Mouse (Mus musculus): ENCODE measurements around the gene Mcrs1. TPM values are rescaled to one million over a fixed set of nuclear protein-coding genes. Genes with fewer than 3 reads are reported as not detected.
"Not testable (repeated sequence)": the region's sequence is repeated elsewhere in the genome, so short reads cannot be mapped to it uniquely, and the experiment has no call there.

The Mcrs1 gene
- polyA plus RNA-seq, 1 experiment: 84.9 TPM

GRCm38 (mm10) chr15:99259167-99259729, 7.5 kb upstream of the Mcrs1 start:
- Histone ChIP-seq H3K27ac (ENCODE audit: insufficient read depth, low read length) (no peak overlapping the region), H3K4me1 (ENCODE audit: control insufficient read depth, insufficient read depth, low read length) (no peaks in the 10 kb centered on the region), H3K27me3 (ENCODE audit: control insufficient read depth, insufficient read depth, low read length) (no peaks in the 10 kb centered on the region), H3K4me3 (replicated peaks; ENCODE audit: insufficient read depth, low read depth, low read length) (peak overlapping the region; percentile 26)
- TF ChIP-seq POLR2A (IDR thresholded peaks at IDR 0.05; ENCODE audit: borderline replicate concordance, insufficient read depth, low read length) (no peak), CTCF (IDR thresholded peaks at IDR 0.05; ENCODE audit: borderline replicate concordance, insufficient read depth, low read depth, low read length) (no peak)
- DNase-seq: no peak
- 68% methylated on average over 8 of the region's 8 CpGs for WGBS

DNA sequence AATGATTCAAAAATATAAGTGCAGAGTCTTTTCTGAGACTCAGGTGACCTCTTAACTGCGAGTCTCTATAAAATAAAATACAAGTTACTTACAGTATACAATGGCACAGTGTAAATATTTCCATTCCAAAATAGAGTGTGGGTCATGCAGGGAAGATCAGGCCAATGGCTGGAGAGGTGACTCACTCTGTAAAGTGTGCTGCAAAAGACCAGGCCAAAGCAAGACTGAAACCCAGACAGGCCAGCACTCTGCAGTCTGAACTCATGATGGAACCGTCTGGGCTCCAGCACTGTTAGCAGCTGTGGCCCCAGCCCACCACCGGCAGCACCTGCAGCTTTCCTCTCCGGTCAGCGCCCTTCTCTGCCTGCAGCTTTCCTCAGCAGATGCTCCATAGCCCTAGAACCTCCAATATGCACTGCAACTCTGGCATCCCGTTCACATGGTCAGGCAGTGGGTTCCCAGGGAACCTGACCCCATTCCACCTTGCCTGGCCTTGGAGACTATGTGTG, 3.5 kb upstream of the Mcrs1 start:
- H3K4me1 ChIP-seq (ENCODE audit: control insufficient read depth, insufficient read depth, low read length): no peaks in the 10 kb centered on the region; the same call in 1 of the 2 replicates
- DNase-seq: no peak
- H3K4me3 ChIP-seq (replicated peaks; ENCODE audit: insufficient read depth, low read depth, low read length): no peak overlapping the region
- no peaks in the 10 kb centered on the region for H3K27me3 ChIP-seq (ENCODE audit: control insufficient read depth, insufficient read depth, low read length)
- TF ChIP-seq CTCF (IDR thresholded peaks at IDR 0.05; ENCODE audit: borderline replicate concordance, insufficient read depth, low read depth, low read length) (no peak), POLR2A (IDR thresholded peaks at IDR 0.05; ENCODE audit: borderline replicate concordance, insufficient read depth, low read length) (no peak)
- WGBS: 82% methylated on average over 6 of the region's 6 CpGs
- no peak overlapping the region for H3K27ac ChIP-seq (ENCODE audit: insufficient read depth, low read length)

GRCm38 (mm10) chr15:99254477-99255005, 2.8 kb upstream of the Mcrs1 start:
- H3K27ac ChIP-seq (ENCODE audit: insufficient read depth, low read length): no peak overlapping the region
- DNase-seq: no peak
- TF ChIP-seq POLR2A (IDR thresholded peaks at IDR 0.05; ENCODE audit: borderline replicate concordance, insufficient read depth, low read length) (no peak), CTCF (IDR thresholded peaks at IDR 0.05; ENCODE audit: borderline replicate concordance, insufficient read depth, low read depth, low read length) (no peak)
- H3K4me3 ChIP-seq (replicated peaks; ENCODE audit: insufficient read depth, low read depth, low read length): no peak overlapping the region
- H3K27me3 ChIP-seq (ENCODE audit: control insufficient read depth, insufficient read depth, low read length): no peaks in the 10 kb centered on the region
- peaks cover 6% of the 10 kb centered on the region; the same call in 1 of the 2 replicates for H3K4me1 ChIP-seq (ENCODE audit: control insufficient read depth, insufficient read depth, low read length)
- WGBS: 77% methylated on average over 2 of the region's 2 CpGs

- TF ChIP-seq CTCF (IDR thresholded peaks at IDR 0.05; ENCODE audit: borderline replicate concordance, insufficient read depth, low read depth, low read length) (no peak), POLR2A (IDR thresholded peaks at IDR 0.05; ENCODE audit: borderline replicate concordance, insufficient read depth, low read length) (no peak)
These were observed 2.0 kb upstream of the Mcrs1 start for GRCm38 (mm10) chr15:99253772-99254171.

GRCm38 (mm10) chr15:99253175-99253479, 1.4 kb upstream of the Mcrs1 start:
- not testable (repeated sequence) for H3K27me3 ChIP-seq (ENCODE audit: control insufficient read depth, insufficient read depth, low read length); H3K27ac ChIP-seq (ENCODE audit: insufficient read depth, low read length); DNase-seq; H3K4me3 ChIP-seq (replicated peaks; ENCODE audit: insufficient read depth, low read depth, low read length)
- peaks cover 13% of the 10 kb centered on the region for H3K4me1 ChIP-seq (ENCODE audit: control insufficient read depth, insufficient read depth, low read length)
- 44% methylated on average over 2 of the region's 2 CpGs for WGBS

More at GRCm38 (mm10) chr15:99253772-99254171, 2.0 kb upstream of the Mcrs1 start:
- no peak for DNase-seq
- H3K4me3 ChIP-seq (replicated peaks; ENCODE audit: insufficient read depth, low read depth, low read length): no peak overlapping the region
- no peak overlapping the region for H3K27ac ChIP-seq (ENCODE audit: insufficient read depth, low read length)
- WGBS: 95% methylated on average over 6 of the region's 6 CpGs
- peaks cover 9% of the 10 kb centered on the region for H3K4me1 ChIP-seq (ENCODE audit: control insufficient read depth, insufficient read depth, low read length)
- no peaks in the 10 kb centered on the region for H3K27me3 ChIP-seq (ENCODE audit: control insufficient read depth, insufficient read depth, low read length)

DNA sequence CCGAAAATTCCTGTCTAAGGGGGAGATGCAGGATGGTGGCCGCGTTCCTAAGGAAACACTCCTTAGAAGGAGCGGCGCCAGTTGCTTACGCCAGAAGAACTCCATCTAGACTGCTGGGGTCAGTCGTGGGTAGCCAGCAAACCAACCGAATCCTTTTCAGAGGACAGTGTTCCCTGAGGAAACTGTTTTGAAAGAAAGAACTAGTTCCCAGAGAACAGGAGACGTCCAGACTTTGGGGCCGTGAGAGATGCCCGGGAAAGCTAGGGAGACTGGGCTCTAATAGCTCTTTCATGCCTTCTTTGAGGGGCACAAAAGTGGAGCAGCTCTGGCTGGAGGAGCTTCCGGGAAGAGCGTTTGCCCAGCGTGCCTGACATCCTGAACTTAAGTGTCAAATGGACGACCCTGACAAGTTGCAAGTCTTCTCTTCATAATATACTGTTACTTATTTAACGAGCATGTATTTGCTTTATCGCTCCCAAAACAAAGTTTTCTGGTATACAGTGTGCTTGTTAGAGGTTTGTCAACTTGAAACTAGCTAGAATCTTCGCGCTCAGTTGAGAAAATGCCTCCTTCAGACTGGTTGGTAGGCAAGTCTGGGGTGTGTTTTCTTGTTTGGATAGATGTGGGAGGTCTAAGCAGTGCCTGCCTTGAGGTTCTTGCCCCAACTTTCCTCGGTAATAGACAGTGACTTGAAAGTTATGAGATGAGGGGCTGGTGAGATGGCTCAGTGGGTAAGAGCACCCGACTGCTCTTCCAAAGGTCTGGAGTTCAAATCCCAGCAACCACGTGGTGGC, 817 bp upstream of the Mcrs1 start:
- H3K27me3 ChIP-seq (ENCODE audit: control insufficient read depth, insufficient read depth, low read length): no peaks in the 10 kb centered on the region
- no peak for TF ChIP-seq CTCF (IDR thresholded peaks at IDR 0.05; ENCODE audit: borderline replicate concordance, insufficient read depth, low read depth, low read length)
- no peak for TF ChIP-seq POLR2A (IDR thresholded peaks at IDR 0.05; ENCODE audit: borderline replicate concordance, insufficient read depth, low read length)
- peaks cover 16% of the 10 kb centered on the region for H3K4me1 ChIP-seq (ENCODE audit: control insufficient read depth, insufficient read depth, low read length)
- WGBS: 3% methylated on average over 22 of the region's 22 CpGs
- H3K27ac ChIP-seq (ENCODE audit: insufficient read depth, low read length): peak overlapping the region; percentile 96
- no peak for DNase-seq
- peak overlapping the region; percentile 80 for H3K4me3 ChIP-seq (replicated peaks; ENCODE audit: insufficient read depth, low read depth, low read length)

GRCm38 (mm10) chr15:99251111-99251510, 650 bp downstream of the Mcrs1 start:
- 1% methylated on average over 14 of the region's 15 CpGs for WGBS
- H3K27me3 ChIP-seq (ENCODE audit: control insufficient read depth, insufficient read depth, low read length); H3K27ac ChIP-seq (ENCODE audit: insufficient read depth, low read length): not testable (repeated sequence)

GRCm38 (mm10) chr15:99249938-99250337, 1.8 kb downstream of the Mcrs1 start:
- WGBS: 87% methylated on average over 11 of the region's 11 CpGs
- Histone ChIP-seq H3K27ac (ENCODE audit: insufficient read depth, low read length) (no peak overlapping the region), H3K27me3 (ENCODE audit: control insufficient read depth, insufficient read depth, low read length) (no peaks in the 10 kb centered on the region), H3K4me3 (replicated peaks; ENCODE audit: insufficient read depth, low read depth, low read length) (no peak overlapping the region), H3K4me1 (ENCODE audit: control insufficient read depth, insufficient read depth, low read length) (peaks cover 27% of the 10 kb centered on the region)
- TF ChIP-seq POLR2A (IDR thresholded peaks at IDR 0.05; ENCODE audit: borderline replicate concordance, insufficient read depth, low read length) (no peak), CTCF (IDR thresholded peaks at IDR 0.05; ENCODE audit: borderline replicate concordance, insufficient read depth, low read depth, low read length) (no peak)
- no peak for DNase-seq

More at GRCm38 (mm10) chr15:99251111-99251510, 650 bp downstream of the Mcrs1 start:
- H3K4me3 ChIP-seq (replicated peaks; ENCODE audit: insufficient read depth, low read depth, low read length): peak overlapping the region; percentile 61
- peak; percentile 33 to 56 for DNase-seq
- peaks cover 24% of the 10 kb centered on the region for H3K4me1 ChIP-seq (ENCODE audit: control insufficient read depth, insufficient read depth, low read length)

Data from cerebellum, adult 2 months (tissue).